Mouse (Mus musculus): ENCODE measurements at regions not wholly inside any gene's neighbourhood (a gene's known extent, or its start where the extent isn't known, plus 50 kb on each side); places are given as distances from the start of the nearest gene placed in this dataset.

GRCm38 (mm10) chr2:17868145-17868544 is 128.6 kb downstream of the H2al2a start:
- 54% methylated on average over 9 of the region's 9 CpGs for WGBS
- Histone ChIP-seq H3K79me2 (replicated peaks; ENCODE audit: control insufficient read depth, insufficient read depth, low read length) (no peaks in the 10 kb centered on the region), H3K4me3 (no peak overlapping the region), H3K36me3 (ENCODE audit: control insufficient read depth, insufficient read depth, low read length) (no peaks in the 10 kb centered on the region), H3K27me3 (ENCODE audit: control insufficient read depth, insufficient read depth, low read length) (no peaks in the 10 kb centered on the region), H3K9ac (ENCODE audit: low read depth, low read length) (no peak overlapping the region), H3K4me1 (ENCODE audit: control insufficient read depth, insufficient read depth, low read length) (no peaks in the 10 kb centered on the region; the same call in 1 of the 2 replicates), H3K27ac (no peak overlapping the region)
- intact Hi-C loops (cut with DNase I): no loop called here
- DNase-seq: no peak
- no peak for TF ChIP-seq EP300 (IDR thresholded peaks at IDR 0.05; ENCODE audit: insufficient read depth, low read depth, low read length)
- no peak for TF ChIP-seq POLR2A (IDR thresholded peaks at IDR 0.05; ENCODE audit: insufficient read depth, low read depth, low read length)
- TF ChIP-seq CTCF (IDR thresholded peaks at IDR 0.05): no peak

GRCm38 (mm10) chr2:17867341-17867740 is 129.4 kb downstream of the H2al2a start:
- no peaks in the 10 kb centered on the region for H3K36me3 ChIP-seq (ENCODE audit: control insufficient read depth, insufficient read depth, low read length)
- no peaks in the 10 kb centered on the region; the same call in 1 of the 2 replicates for H3K4me1 ChIP-seq (ENCODE audit: control insufficient read depth, insufficient read depth, low read length)
- TF ChIP-seq CTCF (IDR thresholded peaks at IDR 0.05) (no peak), EP300 (IDR thresholded peaks at IDR 0.05; ENCODE audit: insufficient read depth, low read depth, low read length) (no peak)
- 93% methylated on average over 3 of the region's 3 CpGs for WGBS
- no peaks in the 10 kb centered on the region for H3K79me2 ChIP-seq (replicated peaks; ENCODE audit: control insufficient read depth, insufficient read depth, low read length)
- no peak overlapping the region for H3K27ac ChIP-seq
- no peaks in the 10 kb centered on the region for H3K27me3 ChIP-seq (ENCODE audit: control insufficient read depth, insufficient read depth, low read length)
- H3K9ac ChIP-seq (ENCODE audit: low read depth, low read length): no peak overlapping the region
- no peak for DNase-seq
- intact Hi-C loops (cut with DNase I): no loop called here
- no peak overlapping the region for H3K4me3 ChIP-seq

- no peaks in the 10 kb centered on the region for H3K27me3 ChIP-seq (ENCODE audit: control insufficient read depth, insufficient read depth, low read length)
- TF ChIP-seq POLR2A (IDR thresholded peaks at IDR 0.05; ENCODE audit: insufficient read depth, low read depth, low read length): no peak
- no peak for TF ChIP-seq EP300 (IDR thresholded peaks at IDR 0.05; ENCODE audit: insufficient read depth, low read depth, low read length)
- intact Hi-C loops (cut with DNase I): no loop called here
- no peaks in the 10 kb centered on the region for H3K79me2 ChIP-seq (replicated peaks; ENCODE audit: control insufficient read depth, insufficient read depth, low read length)
- H3K4me1 ChIP-seq (ENCODE audit: control insufficient read depth, insufficient read depth, low read length): peaks cover 10% of the 10 kb centered on the region
- no peak overlapping the region for H3K4me3 ChIP-seq
- WGBS: 36% methylated on average over 10 of the region's 10 CpGs
- DNase-seq: no peak
- H3K36me3 ChIP-seq (ENCODE audit: control insufficient read depth, insufficient read depth, low read length): peaks cover 3% of the 10 kb centered on the region; the same call in 1 of the 2 replicates
- no peak overlapping the region for H3K9ac ChIP-seq (ENCODE audit: low read depth, low read length)
- H3K27ac ChIP-seq: no peak overlapping the region
These were observed 130.7 kb upstream of the Nebl start for GRCm38 (mm10) chr2:17861765-17862495.

GRCm38 (mm10) chr2:17860922-17861559 is 129.8 kb upstream of the Nebl start:
- TF ChIP-seq POLR2A (IDR thresholded peaks at IDR 0.05; ENCODE audit: insufficient read depth, low read depth, low read length): no peak
- no peak for TF ChIP-seq EP300 (IDR thresholded peaks at IDR 0.05; ENCODE audit: insufficient read depth, low read depth, low read length)
- no peak for TF ChIP-seq CTCF (IDR thresholded peaks at IDR 0.05)
- Histone ChIP-seq H3K27me3 (ENCODE audit: control insufficient read depth, insufficient read depth, low read length) (no peaks in the 10 kb centered on the region), H3K27ac (no peak overlapping the region), H3K4me1 (ENCODE audit: control insufficient read depth, insufficient read depth, low read length) (peaks cover 10% of the 10 kb centered on the region), H3K4me3 (no peak overlapping the region), H3K79me2 (replicated peaks; ENCODE audit: control insufficient read depth, insufficient read depth, low read length) (no peaks in the 10 kb centered on the region), H3K9ac (ENCODE audit: low read depth, low read length) (no peak overlapping the region), H3K36me3 (ENCODE audit: control insufficient read depth, insufficient read depth, low read length) (peaks cover 3% of the 10 kb centered on the region; the same call in 1 of the 2 replicates)
- WGBS: 38% methylated on average over 4 of the region's 4 CpGs
- DNase-seq: no peak
- intact Hi-C loops (cut with DNase I): no loop called here

DNA sequence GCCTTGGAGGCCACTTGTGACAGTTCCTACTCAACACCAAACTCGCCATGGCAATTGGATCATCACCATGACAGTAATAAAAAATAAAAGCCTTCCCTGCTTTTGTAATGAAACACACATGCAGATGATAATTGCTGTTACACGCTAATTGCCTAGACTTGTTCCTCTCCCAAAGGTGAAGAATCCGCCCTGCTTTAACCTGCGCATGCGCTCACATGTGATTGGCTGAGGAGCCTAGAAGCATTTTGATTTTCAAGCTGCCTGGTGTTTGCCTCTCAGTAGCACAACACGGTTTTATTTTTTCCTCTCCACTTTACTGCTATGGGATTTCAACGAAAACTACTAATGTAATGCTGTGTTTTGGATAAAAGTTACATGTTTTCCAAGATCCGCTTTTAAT is 128.0 kb upstream of the Nebl start:
- intact Hi-C loops (cut with DNase I): loop anchor here (5.0 kb wide), 1 partner anchor 483 kb away; no protein-coding TSS in a partner anchor
- Histone ChIP-seq H3K4me3 (no peak overlapping the region), H3K4me1 (ENCODE audit: control insufficient read depth, insufficient read depth, low read length) (peaks cover 10% of the 10 kb centered on the region), H3K27ac (no peak overlapping the region), H3K79me2 (replicated peaks; ENCODE audit: control insufficient read depth, insufficient read depth, low read length) (no peaks in the 10 kb centered on the region), H3K36me3 (ENCODE audit: control insufficient read depth, insufficient read depth, low read length) (peaks cover 3% of the 10 kb centered on the region; the same call in 1 of the 2 replicates), H3K27me3 (ENCODE audit: control insufficient read depth, insufficient read depth, low read length) (no peaks in the 10 kb centered on the region), H3K9ac (ENCODE audit: low read depth, low read length) (no peak overlapping the region)
- no peak for DNase-seq
- 95% methylated on average over 8 of the region's 8 CpGs for whole genome bisulfite sequencing
- TF ChIP-seq POLR2A (IDR thresholded peaks at IDR 0.05; ENCODE audit: insufficient read depth, low read depth, low read length) (no peak), CTCF (IDR thresholded peaks at IDR 0.05) (no peak), EP300 (IDR thresholded peaks at IDR 0.05; ENCODE audit: insufficient read depth, low read depth, low read length) (no peak)

DNA sequence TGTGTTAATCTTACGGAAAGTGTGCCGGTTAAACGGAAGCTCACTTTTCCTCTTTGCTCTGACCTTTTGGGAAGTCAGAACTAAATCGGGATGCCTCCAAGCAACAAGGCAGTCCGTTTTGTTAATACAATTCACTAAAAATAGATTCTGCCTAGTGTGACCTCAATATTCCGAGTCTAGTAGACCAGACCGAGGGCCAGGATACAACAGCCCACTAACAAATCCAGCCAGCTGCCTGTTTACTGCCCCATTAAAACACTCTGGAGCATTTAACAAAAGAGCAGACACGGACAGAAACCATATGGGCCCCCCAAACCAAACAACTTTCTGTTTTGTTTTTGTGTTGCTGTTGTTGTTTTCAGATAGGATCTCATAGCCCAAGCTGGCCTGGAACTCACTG is 127.1 kb upstream of the Nebl start:
- 15% methylated on average over 8 of the region's 8 CpGs for WGBS
- Histone ChIP-seq H3K4me3 (no peak overlapping the region), H3K79me2 (replicated peaks; ENCODE audit: control insufficient read depth, insufficient read depth, low read length) (no peaks in the 10 kb centered on the region), H3K27me3 (ENCODE audit: control insufficient read depth, insufficient read depth, low read length) (no peaks in the 10 kb centered on the region), H3K4me1 (ENCODE audit: control insufficient read depth, insufficient read depth, low read length) (peaks cover 10% of the 10 kb centered on the region), H3K9ac (ENCODE audit: low read depth, low read length) (no peak overlapping the region), H3K27ac (peak overlapping the region; percentile 75), H3K36me3 (ENCODE audit: control insufficient read depth, insufficient read depth, low read length) (peaks cover 3% of the 10 kb centered on the region; the same call in 1 of the 2 replicates)
- peak in 1 of 2 experiments; percentile 13 for DNase-seq
- intact Hi-C loops (cut with DNase I): loop anchor here (5.0 kb wide), 1 partner anchor 484 kb away; no protein-coding TSS in a partner anchor
- TF ChIP-seq EP300 (IDR thresholded peaks at IDR 0.05; ENCODE audit: insufficient read depth, low read depth, low read length) (no peak), CTCF (IDR thresholded peaks at IDR 0.05) (no peak), POLR2A (IDR thresholded peaks at IDR 0.05; ENCODE audit: insufficient read depth, low read depth, low read length) (no peak)
